Mouse (Mus musculus) urinary bladder, adult 18-20 months (tissue): ENCODE results near the gene Olfr1489.
"Not testable (repeated sequence)": the region's sequence is repeated elsewhere in the genome, so short reads cannot be mapped to it uniquely, and the experiment has no call there.

Source experiments
- DNase-seq, 2 experiments: peaks; one replicate each; pipeline ENCODE4 v3.0.0; 2022; ENCODE audit warnings: low spot score in 2 of 2, mixed read lengths in 2 of 2

Olfr1489 gene

DNA sequence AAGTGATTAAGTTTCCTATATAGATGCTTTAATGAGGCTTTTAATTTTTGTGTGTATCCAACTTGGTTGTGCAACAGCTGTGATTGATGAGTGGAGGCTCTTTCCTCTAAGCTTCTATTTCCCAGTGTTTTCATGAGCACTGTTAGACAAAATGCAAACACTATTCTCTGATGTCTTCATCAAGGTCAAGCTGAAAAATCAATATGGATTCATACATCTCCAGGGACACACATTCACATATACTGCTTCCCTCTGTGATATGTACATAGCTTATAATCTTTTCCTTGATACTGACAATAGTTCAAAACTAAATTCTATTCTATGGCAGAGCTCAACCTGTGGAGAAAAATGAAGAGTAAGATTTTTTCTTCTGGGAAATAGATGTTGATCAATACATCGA, at the start of gene Olfr1489:
Olfr1489 (plus strand) TSS at position 301 of the 400 bp plus-strand sequence.
- DNase-seq: no peak

DNA sequence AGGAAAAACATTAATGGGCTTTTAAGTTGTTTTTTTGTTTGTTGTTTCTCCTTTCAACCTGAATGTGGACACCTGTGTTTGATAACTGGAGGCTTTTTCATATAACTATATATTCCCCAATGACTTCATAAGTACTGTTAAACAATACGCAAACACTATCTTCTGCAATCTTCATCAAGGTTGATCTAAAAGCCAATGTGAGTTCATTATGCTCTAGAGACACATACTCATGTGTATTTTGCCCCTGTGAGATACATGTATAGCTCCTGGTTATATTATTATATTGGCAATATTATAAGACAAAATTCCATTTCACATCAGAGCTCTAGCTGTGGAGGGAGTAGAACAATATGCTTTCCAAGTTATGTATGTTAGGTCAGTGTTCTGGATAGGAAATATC, 48.2 kb upstream of the Olfr1489 start, which contains the start of gene Olfr1484:
Olfr1484 (plus strand) TSS at position 301 of the 400 bp plus-strand sequence.
- no peak for DNase-seq

DNA sequence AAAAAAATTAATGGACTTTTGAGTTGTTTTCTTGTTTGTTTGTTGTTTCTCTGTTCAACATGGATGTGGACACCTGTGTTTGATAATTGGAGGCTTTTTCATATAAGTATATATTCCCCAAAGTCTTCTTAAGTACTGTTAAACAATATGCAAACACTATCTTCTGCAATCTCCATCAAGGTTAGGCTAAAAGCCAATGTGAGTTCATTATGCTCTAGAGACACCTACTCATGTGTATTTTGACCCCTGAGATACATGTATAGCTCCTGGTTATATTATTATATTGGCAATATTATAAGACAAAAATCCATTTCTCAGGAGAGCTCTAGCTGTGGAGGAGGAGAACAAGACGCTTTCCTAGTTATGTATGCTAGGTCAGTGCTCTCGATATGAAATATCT, 14.3 kb upstream of the Olfr1489 start, which contains the start of gene Olfr1487:
Olfr1487 (plus strand) TSS at position 301 of the 400 bp plus-strand sequence.
- not testable (repeated sequence) for DNase-seq

DNA sequence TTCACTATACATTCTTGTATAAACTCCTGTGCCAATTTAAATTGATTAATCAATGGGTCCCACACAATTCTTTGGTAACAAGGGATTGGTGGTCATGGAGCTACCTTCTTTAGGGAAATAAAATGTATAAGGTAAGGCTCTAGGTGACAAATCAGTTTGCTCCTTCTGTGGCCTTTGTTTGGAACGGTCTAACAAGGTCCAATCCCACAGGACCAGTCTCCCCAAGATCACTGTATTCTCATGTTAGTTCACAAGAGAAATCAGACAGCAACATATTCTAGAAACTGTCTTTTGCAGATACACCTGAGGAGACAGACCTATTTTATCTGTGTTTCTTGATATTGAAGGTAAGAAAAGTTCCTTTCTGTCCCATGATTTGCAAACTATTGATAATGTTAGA, 19.4 kb downstream of the Olfr1489 start, which contains the start of gene Olfr1490:
Olfr1490 (plus strand) TSS at position 301 of the 400 bp plus-strand sequence.
- no peak for DNase-seq
